Mouse (Mus musculus) brain, embryonic 14.5 days (tissue): ENCODE measurements around the gene Dctd. TPM values are rescaled to one million over a fixed set of nuclear protein-coding genes. Genes with fewer than 3 reads are reported as not detected.

Source experiments
- DNase-seq: peaks from one replicate; pipeline ENCODE4 v3.0.0-alpha.2; 2011; ENCODE audit warnings: low read depth
- CTCF ChIP-seq: fragments of 200-500 bp; IDR thresholded peaks from 2 replicates; pipeline ENCODE4 v1.5.1; 2012; ENCODE audit warnings: inconsistent platforms, mild to moderate bottlenecking, moderate library complexity, borderline replicate concordance; ENCODE audit not compliant: insufficient read depth, insufficient read length; ENCODE audit errors: extremely low read depth
- POLR2A ChIP-seq: fragments of 200-500 bp; IDR thresholded peaks from 2 replicates; pipeline ENCODE4 v1.6.1; 2012; ENCODE audit warnings: mild to moderate bottlenecking, inconsistent platforms, borderline replicate concordance; ENCODE audit not compliant: poor library complexity, insufficient read depth, insufficient read length, severe bottlenecking; ENCODE audit errors: extremely low read depth
- polyA plus RNA-seq: library from polyadenylated mRNA; depleted of rRNA; stranded (reverse); fragments of >200 nt; gene quantifications from 2 replicates; pipeline ENCODE4 v1.2.3, GENCODE M21; 2012

Dctd gene
- polyA plus RNA-seq, 1 experiment = 18.6 TPM

DNA sequence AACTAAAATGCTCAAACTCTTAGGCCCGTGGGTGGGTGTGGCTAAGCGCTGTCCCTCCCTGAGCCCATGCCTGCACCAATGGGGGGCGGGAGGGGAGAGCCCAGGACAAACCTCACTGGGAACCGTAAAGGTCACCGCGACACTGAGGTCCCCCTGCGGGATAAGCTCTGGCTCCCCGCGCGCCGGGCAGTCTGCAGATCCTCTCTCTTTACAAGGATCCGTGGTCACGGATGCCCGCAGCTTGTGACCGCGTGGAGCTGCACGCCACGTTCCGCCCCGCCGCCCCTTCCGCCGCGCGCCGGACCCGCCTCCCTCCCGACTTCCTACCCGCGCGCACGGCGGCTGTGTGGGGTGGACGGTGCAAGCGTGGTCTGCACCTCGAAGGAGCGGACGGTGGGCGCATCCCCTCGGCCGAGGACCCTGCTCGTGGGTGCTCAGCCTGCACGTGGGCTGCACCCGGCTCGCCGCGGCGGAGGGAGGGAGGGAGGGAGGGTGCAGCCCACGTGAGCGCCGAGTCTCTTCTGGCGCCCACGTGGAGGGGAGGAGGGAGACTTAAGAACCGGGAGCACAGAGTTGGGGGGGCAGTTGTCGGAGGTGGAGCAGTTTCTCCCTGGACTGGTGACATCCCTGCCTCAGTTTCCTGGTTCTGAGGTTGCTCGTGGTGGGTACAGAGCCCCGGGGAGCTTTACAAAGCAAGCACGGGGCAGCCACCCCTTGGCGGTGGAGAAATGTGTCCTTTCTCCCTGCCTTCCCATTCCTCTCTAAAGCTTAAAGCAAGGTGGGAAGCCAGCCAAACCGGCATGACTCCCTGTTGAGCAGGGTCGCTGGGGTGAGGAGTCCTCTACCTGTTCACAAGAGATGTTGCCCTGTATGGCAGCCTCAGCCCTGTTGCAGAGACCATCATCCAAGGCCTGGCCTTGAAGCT lies 11.2 kb downstream of the Dctd start:
- no peak for TF ChIP-seq CTCF
- TF ChIP-seq POLR2A = 0 out of 2 replicates have a peak, but pooled peaks have one; percentile 24
- DNase-seq = peak; percentile 75

GRCm38 (mm10) chr8:48114591-48114990 lies 15.7 kb downstream of the Dctd start:
- no peak for TF ChIP-seq POLR2A
- TF ChIP-seq CTCF = no peak
- no peak for DNase-seq

DNA sequence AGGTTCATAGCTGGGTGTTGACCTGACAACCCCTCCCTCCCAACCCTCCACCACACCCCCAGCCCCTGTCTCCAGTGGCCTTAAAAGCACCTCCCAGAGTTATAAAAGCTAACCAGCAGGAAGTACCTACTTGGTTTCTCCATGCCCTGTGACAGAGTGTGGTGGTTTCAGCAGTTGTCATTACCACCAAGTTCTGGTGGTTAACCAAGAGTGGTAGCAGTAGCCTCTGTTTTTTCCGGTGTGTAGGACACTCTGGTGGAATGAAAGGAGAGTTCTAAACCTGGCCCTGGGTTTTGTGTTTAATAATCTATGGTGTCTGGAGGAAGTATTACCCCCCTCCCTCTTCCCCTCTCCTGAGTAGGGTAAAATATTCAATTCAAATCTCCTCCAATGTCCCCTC lies 24.1 kb downstream of the Dctd start:
- no peak for DNase-seq
- TF ChIP-seq CTCF (no peak), POLR2A (no peak)

- TF ChIP-seq CTCF (no peak), POLR2A (no peak)
- DNase-seq = peak; percentile 63
Measured at GRCm38 (mm10) chr8:48124857-48125256, 26.0 kb downstream of the Dctd start.

GRCm38 (mm10) chr8:48126954-48127353 lies 28.1 kb downstream of the Dctd start:
- TF ChIP-seq POLR2A = no peak
- no peak for TF ChIP-seq CTCF
- DNase-seq = no peak

GRCm38 (mm10) chr8:48130266-48130665 lies 31.4 kb downstream of the Dctd start:
- DNase-seq = no peak
- no peak for TF ChIP-seq CTCF
- no peak for TF ChIP-seq POLR2A

DNA sequence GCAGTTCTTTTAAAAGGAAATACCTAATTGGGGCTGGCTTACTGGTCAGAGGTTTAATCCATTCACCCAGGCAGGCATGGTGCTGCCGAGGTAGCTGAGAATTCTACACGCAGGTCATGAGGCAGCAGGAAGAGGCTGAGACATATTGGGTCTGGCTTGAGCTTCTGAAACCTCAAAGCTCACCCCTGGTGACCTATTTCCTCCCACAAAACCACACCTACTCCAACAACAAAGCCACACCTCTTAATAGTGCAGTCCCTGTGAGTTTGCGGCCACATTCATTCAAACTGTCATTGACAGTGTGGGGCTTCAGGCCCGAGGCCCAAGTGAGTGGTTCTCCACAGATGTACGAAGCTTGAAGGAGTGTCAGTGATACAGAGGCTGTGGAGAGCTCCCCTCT lies 34.4 kb downstream of the Dctd start:
- TF ChIP-seq POLR2A = no peak
- no peak for TF ChIP-seq CTCF
- DNase-seq = no peak

DNA sequence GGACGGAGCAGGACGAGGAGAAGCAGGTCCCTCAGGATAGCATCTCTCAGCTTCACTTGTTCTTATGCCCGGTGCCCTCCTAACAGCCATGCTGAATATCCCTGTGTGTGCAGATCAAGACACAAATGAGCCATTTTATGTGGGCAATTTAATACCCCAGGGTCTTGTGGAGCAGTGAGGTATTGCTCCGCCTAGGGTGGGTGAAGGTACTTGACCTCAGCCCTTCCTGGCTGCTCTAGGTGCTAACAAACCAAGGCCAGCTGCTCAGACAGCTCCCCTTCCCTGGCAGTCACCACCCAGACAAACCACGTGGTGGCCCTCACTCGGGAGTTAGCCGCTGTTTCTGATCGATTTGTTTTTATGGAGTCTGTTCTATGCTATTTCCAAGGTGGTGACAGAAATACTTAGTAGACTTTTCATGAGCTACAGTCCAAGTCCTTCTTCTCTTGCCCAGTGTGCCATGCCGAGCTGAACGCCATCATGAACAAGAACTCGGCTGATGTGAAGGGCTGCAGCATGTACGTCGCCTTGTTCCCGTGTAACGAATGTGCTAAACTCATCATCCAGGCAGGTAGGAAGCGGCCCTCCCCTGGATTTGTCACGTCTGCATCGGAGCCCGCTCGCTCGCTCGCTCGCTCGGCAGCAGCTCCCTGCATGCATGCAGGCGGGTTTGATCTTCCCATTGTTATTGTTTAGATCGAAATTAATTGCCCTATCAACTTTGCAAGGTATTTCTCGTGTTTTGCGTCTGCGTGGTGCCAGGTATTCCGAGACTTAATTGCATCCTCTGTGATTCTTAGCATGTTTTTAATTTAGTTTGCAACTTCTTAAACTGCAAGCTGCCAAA lies 38.1 kb downstream of the Dctd start:
- TF ChIP-seq CTCF (no peak), POLR2A (no peak)
- peak; percentile 75 for DNase-seq

- no peak for DNase-seq
- no peak for TF ChIP-seq CTCF
- TF ChIP-seq POLR2A = no peak
Measured at GRCm38 (mm10) chr8:48137651-48137937, 38.7 kb downstream of the Dctd start.

GRCm38 (mm10) chr8:48141023-48141422 lies 42.1 kb downstream of the Dctd start:
- DNase-seq = peak; percentile 64
- no peak for TF ChIP-seq CTCF
- TF ChIP-seq POLR2A = no peak

DNA sequence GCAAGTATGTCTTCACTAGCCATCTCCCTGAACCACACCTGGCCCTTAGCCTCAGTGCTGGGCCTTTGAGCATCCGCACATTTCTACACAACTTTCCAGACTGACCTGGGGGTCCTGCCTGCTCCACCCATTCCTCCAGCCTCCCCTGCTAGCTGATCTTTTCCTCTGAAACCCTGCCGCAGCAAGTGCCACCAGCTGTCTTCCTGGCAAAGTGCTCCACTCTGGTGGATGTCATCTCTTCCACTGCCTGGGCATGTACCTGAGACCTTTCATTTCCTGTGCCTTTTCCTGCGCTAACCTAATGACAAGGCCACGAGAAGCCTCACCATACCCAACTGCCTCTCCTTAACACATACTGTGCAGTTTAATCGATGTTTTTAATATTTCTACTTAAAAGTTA lies 46.9 kb downstream of the Dctd start:
- no peak for DNase-seq

GRCm38 (mm10) chr8:48146449-48146848 lies 47.6 kb downstream of the Dctd start:
- DNase-seq = peak; percentile 68
- TF ChIP-seq CTCF = no peak
- TF ChIP-seq POLR2A = no peak

More for the DNA sequence above, 46.9 kb downstream of the Dctd start:
- TF ChIP-seq CTCF (no peak), POLR2A (no peak)

DNA sequence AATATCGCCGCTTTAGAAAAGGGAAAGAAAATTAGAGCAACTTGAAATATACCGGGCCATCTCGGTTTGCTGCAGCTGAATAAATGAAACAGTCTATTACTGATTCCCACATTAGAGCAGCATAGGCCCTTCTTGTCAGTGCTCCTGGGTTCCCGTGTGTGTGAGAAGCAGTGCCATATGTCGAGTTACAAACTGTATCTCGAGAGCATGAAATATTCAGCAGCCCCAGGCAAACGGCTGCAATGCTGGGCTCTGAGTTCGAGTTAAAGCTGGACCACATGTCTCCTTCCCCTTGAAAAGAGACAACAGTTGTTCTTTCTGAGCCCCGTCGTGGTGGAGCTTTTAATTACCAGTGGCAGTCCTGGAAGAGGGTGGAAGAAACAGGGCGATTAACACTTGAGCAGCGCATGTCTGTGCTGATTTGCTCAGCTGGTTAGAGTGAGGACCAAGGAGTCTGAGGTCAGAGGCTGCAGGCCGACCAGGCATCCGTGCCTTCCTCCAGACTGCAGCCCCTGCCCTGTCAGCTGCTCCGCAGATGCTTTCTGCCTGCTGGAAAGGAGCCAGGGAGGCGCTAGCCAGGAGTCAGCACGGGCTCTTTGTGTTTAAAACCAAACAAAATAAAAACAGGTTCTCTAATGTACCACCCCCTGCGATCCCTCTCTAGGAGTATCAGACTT lies 53.3 kb downstream of the Dctd start:
- DNase-seq = peak; percentile 88
- no peak for TF ChIP-seq CTCF
- no peak for TF ChIP-seq POLR2A

- TF ChIP-seq POLR2A (no peak), CTCF (no peak)
Measured at GRCm38 (mm10) chr8:48153360-48154121, 54.6 kb downstream of the Dctd start.

More at GRCm38 (mm10) chr8:48153360-48154121, 54.6 kb downstream of the Dctd start:
- peak; percentile 95 for DNase-seq
